Mouse (Mus musculus): Measurements from ENCODE around the gene Cmtm6.

The Cmtm6 gene

DNA sequence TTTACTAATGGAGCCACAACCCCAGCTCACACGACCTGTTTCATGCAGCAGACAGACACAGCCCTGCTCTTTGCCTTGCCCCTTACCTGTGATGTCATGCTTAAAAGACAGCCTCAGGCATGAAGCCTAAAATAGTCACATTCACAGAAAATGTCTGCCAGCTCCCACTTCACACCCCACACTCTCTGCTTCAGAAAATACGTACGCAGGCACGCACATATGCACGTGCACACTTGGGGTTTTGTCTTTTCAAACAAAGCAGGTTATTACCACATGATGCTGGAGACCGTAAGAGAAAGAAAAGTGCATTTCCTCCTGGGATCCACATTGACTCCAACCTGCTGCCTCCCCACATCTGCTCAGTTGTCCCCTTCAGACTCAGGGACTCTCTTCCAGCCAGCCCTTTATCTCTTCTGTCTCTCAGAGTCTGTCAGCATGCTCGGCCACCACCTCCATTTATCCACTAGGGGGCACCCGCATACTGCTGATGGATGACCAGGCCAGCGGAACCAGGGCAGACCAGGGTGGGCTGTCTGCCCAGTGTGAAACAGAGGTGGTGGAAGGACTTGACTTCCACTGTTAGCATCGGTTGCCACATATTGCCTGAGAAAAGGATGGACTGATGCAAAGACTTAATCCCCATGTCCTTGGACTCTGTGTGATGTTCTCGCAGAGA lies 66.6 kb downstream of the Cmtm6 start:
- DNase-seq (ENCODE audit: low read depth, low spot score): peak; percentile 68

- DNase-seq (ENCODE audit: low read depth, low spot score): no peak
These were observed 67.9 kb downstream of the Cmtm6 start for GRCm38 (mm10) chr9:114798845-114799244.
